Mouse (Mus musculus): ENCODE measurements at regions not wholly inside any gene's neighbourhood (a gene's known extent, or its start where the extent isn't known, plus 50 kb on each side); places are given as distances from the start of the nearest gene placed in this dataset.

DNA sequence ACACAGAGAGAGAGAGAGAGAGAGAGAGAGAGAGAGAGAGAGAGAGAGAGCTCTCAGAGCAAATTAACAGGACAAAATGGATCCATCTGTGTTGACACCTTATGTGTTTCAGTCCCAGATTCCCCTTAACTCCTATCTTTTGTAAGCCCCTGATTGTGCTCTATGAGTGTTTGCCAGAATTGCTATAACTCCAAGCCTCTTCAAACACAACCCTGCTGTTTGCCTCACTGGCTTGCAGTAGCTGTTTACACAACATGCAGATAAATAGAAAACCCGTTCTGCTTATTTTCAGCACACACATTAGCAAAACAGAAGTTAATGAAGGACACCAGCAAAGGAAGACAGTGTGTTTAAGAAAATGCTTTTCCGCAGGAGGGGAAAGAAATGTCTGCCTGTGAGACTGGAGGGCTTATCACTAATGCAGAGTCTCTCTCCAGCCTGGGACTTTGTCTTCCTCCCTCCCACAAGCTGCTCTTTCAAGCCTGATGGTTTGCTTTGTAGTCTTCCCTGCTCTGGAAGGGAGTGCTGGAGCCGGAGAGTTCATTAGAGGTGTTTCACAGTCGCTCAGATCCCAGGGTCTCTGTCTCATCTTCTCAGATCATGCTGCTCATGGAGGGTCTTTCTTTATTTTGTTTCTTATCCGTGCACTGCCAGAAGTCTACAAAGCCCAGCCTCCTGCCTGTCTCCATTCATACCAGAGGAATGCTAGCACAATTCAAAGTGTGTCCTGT lies 338.4 kb downstream of the Rnd3 start:
- DNase-seq (ENCODE audit: low spot score in 2 of 2), result no peak

DNA sequence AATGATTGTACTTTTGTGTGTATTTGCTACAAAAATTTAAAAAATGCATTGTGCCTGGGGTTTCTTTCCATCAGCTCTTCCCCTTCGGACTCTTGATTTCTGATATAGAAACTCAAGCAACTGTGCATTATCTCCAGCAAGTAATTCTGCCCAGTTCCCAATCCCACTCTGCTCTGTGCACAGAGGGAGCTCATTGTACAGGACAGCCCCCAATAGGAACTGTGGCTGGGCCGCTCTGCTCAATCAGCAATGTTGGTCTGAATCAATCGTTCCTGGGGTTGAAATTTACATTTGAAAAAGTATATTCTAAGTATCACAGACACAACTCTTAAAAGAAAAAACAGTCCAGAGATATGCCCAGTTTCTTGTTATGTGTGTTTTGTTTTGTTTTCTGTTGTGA lies 339.1 kb downstream of the Rnd3 start:
- intact Hi-C loops (cut with DNase I), result no loop called here
- no peak for DNase-seq (ENCODE audit: low spot score in 2 of 2)

More for the DNA sequence above, 338.4 kb downstream of the Rnd3 start:
- intact Hi-C loops (cut with DNase I), result no loop called here

DNA sequence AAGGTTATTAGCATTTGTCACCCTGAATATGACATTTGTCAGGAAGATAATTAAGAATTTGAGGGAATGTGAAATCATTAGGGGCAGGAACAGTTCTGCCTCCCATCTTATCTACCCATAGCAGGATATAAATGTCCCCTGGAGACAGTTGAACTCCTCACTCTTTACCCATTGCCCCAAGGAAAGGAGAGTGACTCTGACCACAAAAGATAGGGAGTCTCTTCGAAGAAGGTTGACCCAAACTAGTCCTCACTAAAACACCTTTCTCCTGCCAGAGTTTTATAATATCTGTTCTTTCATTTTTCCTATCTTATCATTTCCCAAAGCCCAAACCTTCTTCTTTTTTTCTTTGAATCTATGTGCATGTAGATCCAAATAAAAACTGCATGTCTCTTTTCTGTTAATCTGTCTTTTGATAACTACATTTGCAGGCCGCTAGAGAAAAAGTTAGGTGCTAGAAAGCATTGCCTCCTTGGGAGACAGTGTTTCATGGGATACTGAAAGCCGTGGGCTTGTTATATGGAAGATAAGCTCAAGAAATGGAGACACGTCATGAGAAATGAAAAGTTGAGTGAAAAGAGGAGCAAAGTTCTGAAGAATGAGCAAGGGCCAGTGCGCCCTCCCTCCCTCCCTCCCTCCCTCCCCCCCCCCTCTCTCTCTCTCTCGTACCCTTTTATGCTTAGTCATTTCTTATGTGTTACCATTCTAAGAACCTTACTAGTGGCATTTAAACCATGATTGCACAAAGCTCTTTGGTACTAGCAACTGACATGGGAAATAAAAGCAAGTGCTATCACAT lies 341.6 kb downstream of the Rnd3 start:
- intact Hi-C loops (cut with DNase I), result no loop called here
- DNase-seq (ENCODE audit: low spot score in 2 of 2), result no peak

DNA sequence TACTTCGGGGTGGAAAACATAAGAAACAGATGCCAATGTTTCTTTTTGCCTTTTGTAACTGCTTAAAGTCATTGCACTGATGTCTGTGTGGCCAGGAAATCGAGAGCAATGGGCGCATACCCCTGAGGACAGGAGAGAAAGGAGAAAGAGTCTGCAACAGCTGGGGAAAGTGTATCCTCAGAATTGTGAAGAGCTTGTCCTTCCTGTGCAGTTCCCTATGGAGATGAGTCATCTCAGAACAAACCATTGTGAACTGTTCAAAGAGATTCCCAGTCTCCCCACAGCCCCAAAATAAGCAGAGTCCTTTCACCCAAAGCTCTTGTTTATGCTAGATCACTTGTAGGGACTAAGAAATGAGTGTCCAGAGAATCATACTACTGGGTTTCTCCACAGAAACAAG lies 343.3 kb downstream of the Rnd3 start:
- no peak for DNase-seq (ENCODE audit: low spot score in 2 of 2)
- intact Hi-C loops (cut with DNase I), result no loop called here

DNA sequence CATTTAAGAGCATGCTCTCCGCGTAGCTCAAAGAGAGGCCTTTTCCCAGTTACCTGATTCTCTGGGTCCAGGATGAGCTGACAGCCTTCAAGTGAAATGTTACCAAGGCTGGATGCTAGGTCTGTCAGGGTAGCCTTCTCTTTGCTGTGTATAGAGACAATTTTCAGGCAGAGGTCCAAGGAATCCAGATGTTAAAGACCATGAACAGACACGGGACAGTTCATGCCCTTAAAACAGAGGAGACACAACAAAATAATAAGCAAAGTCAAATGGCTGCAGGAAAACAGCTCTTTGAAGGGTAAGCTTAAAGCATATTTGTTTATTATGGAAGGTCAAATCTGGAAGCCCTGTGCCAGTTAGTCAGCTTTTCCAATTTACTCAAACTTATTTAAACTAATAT lies 352.8 kb downstream of the Rnd3 start:
- DNase-seq (ENCODE audit: low spot score in 2 of 2), result no peak
- intact Hi-C loops (cut with DNase I), result no loop called here

DNA sequence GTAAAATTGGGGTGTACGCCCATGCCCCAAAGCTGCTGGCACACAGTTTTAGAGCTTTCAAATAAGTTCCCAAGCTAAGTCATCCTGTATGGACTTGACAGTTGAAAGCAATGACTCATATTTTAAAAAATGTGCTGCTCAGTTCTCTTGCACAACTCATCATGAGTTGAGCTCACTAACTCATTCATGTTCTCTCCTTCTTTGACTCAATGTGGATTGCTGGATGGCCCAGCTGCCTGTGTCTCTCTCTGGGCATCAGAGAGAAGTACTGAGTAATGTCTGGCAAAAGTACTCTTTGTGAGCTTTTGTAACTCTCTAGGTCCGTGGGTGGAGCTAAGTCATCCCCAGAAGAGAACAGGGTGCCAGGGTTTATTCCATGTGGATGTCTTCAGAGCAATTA lies 355.3 kb downstream of the Rnd3 start:
- intact Hi-C loops (cut with DNase I), result no loop called here

DNA sequence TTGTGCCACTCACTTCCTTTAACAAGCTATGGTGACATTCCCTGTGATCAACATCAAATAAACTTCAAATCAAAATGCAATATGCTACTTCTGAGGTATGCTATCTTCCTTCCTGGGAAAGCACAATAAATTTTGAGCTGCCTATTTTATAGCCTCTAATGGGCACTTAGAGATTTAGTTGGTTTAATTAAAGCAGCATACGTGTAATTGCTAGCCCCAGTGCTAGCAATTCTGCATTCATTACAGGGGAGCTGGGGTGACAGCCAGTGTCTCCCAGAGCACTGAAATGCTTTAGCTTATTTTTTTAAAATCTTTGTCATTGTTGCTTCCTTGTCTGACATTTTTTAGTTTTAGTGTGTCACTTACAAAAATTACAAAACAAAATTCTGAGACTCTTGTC lies 355.8 kb downstream of the Rnd3 start:
- DNase-seq (ENCODE audit: low spot score in 2 of 2), result no peak
- intact Hi-C loops (cut with DNase I), result no loop called here

More for the DNA sequence above, 355.3 kb downstream of the Rnd3 start:
- DNase-seq (ENCODE audit: low spot score in 2 of 2), result no peak

DNA sequence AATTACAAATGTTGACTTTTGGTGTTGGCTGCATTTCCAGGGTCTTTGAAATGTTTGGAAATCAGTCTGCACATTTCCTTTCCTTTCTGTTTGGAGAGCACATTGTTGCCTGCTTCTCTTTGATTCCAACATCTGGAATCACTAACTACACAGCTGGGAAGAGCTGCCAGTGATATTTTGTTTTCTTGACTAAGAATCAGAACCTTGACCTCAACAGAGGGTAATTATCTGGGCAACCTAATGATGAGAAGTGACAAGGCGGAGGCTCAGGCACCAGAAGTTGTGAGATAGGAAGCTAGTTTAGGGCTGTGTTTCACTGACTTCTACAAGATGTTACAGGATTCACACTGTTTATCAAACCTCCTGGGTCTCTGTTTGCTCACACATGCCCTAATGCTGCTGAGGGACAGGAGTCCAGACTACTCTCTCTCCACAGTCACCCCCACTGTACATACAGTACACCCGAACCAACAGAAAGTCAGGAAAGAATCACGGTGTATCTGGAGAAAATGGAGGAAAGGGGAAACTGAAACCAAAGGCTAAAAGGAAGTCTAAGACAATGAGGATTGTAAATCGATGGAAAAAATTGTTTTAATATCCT lies 359.8 kb downstream of the Rnd3 start:
- intact Hi-C loops (cut with DNase I), result no loop called here
- DNase-seq (ENCODE audit: low spot score in 2 of 2), result no peak

DNA sequence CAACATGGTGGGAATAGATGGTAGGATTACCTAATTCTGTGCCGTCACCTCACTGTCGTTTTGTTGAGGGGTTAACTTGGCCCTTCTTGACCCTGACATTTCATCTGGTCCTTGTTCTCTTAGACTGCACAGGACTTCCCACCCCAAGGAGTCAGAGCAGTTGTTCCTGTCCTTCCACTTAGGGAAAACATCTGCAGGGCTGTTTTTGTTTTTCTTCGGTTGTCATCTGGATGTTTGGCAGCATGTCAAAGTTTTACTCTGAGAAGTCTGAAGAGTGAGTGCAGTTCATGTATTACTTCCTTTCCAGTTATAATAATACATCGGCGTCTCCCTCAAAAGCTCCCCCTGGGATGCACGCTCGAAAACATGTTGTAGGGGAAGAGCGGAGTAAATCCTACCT lies 376.8 kb downstream of the Rnd3 start:
- intact Hi-C loops (cut with DNase I), result no loop called here
- no peak for DNase-seq (ENCODE audit: low spot score in 2 of 2)

- intact Hi-C loops (cut with DNase I), result no loop called here
These were observed 389.9 kb downstream of the Rnd3 start for GRCm38 (mm10) chr2:50759016-50759415.

DNA sequence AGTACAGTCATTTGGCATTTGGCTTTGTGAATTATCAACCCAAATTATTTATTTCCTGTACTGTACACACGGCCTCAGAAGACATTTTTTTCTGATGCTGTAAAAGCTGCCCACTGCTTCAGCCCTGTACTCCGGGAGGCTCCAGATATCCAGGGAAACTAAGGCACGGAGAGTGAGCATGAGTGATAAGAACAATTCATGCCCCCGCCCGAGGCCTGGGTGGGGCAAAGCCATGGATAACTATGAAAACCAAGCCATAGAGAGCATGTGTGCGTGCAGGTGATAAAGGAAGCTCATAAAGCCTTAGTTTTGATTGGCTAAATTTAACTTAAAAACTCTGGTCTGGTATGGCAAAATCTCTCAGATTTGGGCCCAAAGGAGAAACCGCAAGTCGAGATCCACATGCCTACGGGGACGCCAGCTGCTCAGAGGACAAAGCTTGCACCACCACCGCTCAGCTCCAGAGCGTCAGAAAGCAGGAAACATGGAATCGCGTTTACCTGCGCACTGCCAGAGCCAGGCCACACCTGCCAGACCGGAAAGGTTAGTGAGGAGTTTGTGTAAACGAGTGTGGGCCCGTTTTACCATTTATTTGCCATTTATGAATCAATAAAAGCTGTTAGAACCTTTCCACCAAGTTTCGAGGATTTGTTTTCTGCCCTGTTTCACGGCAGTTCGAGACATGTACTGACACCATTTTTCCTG lies 390.9 kb downstream of the Rnd3 start:
- intact Hi-C loops (cut with DNase I), result no loop called here
- DNase-seq (ENCODE audit: low spot score in 2 of 2), result no peak

More at GRCm38 (mm10) chr2:50759016-50759415, 389.9 kb downstream of the Rnd3 start:
- DNase-seq (ENCODE audit: low spot score in 2 of 2), result no peak

DNA sequence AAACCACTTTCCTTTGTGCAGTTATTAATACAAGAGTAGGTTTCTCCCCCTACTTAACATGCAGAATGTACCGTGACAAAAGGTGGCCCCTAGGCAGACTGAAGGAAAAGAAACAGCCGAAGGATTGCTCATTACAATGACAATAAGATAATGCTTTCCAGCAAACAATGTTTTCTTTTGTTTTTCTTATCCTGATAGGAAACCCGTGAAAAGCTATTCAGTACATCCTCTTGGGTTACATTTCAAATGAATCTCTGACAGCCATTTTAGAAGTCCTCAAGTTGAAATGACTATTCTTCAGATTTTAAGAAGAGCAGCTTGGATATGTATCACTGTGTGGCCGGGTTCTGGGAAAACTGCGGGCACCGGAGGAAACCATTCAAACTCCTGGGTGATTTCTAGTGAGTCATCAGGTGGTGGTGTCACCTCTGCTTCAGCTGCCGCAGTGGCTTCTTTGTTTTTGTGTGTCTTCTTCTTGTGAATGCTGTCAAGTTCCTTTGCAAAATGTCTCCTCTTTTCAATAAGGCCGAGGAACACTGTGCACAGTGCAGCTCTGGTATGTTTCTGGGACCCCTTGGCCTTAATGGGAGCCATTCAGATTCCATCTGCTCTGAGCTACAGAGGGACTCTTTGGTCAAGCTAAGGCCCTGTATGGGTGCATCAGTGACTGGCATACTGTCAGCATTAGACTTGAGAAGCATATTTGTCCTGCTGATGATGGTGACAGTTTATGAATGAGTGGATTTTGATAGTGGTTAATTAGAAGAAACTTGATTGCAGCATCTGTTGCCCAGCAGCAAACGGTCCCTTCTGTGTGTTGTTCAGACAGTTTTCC lies 393.1 kb downstream of the Rnd3 start:
- no peak for DNase-seq (ENCODE audit: low spot score in 2 of 2)

GRCm38 (mm10) chr2:50755160-50755559 lies 393.8 kb downstream of the Rnd3 start:
- DNase-seq (ENCODE audit: low spot score in 2 of 2), result no peak
- intact Hi-C loops (cut with DNase I), result no loop called here

More for the DNA sequence above, 393.1 kb downstream of the Rnd3 start:
- intact Hi-C loops (cut with DNase I), result no loop called here

- intact Hi-C loops (cut with DNase I), result no loop called here
- DNase-seq (ENCODE audit: low spot score in 2 of 2), result no peak
These were observed 396.5 kb downstream of the Rnd3 start for GRCm38 (mm10) chr2:50752408-50752807.

DNA sequence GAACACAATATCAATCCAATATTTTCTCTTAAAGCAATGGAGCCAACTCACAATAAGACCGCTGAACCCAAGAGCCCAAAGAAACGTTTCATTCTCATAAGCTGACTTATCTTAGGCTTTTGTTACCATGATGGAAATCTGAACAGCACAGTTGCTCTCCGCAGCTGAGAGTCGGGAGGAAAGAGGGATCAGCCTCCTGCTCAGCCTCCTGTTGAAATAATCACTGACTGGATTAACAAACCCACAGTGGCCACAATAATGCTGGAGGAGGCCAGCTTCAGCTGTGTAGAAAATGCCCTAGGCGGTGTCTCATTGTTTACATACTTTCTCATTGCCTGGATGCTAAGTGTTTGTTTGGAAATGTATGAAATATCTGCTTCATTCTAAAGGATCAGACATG lies 398.1 kb downstream of the Rnd3 start:
- no peak for DNase-seq (ENCODE audit: low spot score in 2 of 2)
- intact Hi-C loops (cut with DNase I), result no loop called here

DNA sequence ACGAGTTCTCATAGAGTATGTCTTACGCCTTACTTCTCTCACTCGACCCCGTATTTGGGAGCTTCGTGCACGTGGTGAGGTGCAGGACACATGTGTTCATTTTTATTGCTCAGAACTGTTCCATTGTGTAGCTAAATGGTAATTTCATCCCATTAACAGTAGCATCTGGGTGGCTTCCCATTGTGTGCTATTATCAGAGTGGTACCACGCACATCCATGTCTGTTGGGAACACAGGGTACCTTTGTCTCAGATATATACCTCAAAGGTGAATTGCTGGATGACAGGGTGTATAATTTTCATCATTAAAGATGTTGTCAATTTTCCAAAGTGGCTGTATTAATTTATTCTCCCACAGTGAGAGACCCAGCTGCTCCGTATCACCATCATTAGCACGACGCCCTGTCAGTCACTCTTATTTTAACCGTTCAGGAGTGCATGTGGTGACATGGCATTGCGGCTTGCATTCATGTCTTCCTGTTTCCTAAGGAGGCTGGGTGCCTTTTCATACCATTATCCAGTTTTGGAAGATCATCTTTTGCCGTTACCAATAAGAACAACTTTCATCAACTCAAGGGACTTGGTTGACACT lies 404.2 kb downstream of the Rnd3 start:
- DNase-seq (ENCODE audit: low spot score in 2 of 2), result no peak
- intact Hi-C loops (cut with DNase I), result no loop called here

DNA sequence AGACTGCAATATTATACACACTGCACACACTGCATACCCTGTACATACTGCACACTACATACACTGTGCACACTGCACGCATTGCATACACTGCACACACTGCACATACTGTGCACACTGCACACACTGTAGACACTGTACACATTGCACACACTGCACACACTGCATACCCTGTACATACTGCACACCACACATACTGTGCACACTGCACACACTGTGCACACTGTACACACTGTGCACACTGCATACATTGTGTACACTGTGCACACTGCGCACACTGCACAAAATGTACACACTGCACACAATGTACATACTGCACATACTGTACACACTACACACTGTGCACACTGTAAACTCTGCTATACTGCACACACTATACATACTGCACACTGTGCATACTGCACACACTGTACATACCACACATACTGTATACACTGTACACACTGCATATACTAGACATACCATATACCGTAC lies 405.1 kb downstream of the Rnd3 start:
- intact Hi-C loops (cut with DNase I), result no loop called here
- DNase-seq (ENCODE audit: low spot score in 2 of 2), result no peak

GRCm38 (mm10) chr2:50742421-50742820 lies 406.5 kb downstream of the Rnd3 start:
- no peak for DNase-seq (ENCODE audit: low spot score in 2 of 2)

DNA sequence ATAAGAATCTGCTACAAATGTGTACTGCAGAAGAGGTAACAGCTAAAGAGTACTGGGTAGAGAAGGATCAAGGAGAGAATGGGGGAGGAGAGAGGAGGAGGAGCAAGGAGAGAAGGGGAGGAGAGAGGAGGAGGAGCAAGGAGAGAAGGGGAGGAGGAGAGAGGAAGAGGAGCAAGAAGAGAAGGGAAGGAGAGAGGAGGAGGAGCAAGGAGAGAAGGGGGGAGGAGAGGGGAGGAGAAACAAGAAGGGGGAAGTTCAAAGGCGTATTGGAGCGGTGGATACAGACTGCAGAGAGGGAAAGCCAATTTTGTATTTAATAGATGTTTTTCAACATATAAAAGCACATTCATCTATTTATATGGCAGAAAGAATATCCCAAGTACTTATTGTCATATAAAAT lies 407.6 kb downstream of the Rnd3 start:
- intact Hi-C loops (cut with DNase I), result no loop called here
- no peak for DNase-seq (ENCODE audit: low spot score in 2 of 2)

More at GRCm38 (mm10) chr2:50742421-50742820, 406.5 kb downstream of the Rnd3 start:
- intact Hi-C loops (cut with DNase I), result no loop called here

All from left cerebral cortex, postnatal 36 days (tissue).